Mouse (Mus musculus): ENCODE measurements at regions not wholly inside any gene's neighbourhood (a gene's known extent, or its start where the extent isn't known, plus 50 kb on each side); places are given as distances from the start of the nearest gene placed in this dataset.

GRCm38 (mm10) chr2:173456924-173457623, 65.3 kb upstream of the 1700021F07Rik start:
- H3K9me3 ChIP-seq (ENCODE audit: control insufficient read depth, low read length): no peaks in the 10 kb centered on the region
- H3K4me3 ChIP-seq (ENCODE audit: low read depth, low read length): no peak overlapping the region
- DNase-seq (ENCODE audit: low spot score) (no peak), ATAC-seq (ENCODE audit: insufficient read depth, low FRiP score, low TSS enrichment) (no peak)
- H3K27me3 ChIP-seq (ENCODE audit: control insufficient read depth, insufficient read depth, low read length): no peaks in the 10 kb centered on the region
- 92% methylated on average over 9 of the region's 9 CpGs for WGBS
- no peaks in the 10 kb centered on the region for H3K36me3 ChIP-seq (ENCODE audit: control insufficient read depth, insufficient read depth, low read length)
- no peak overlapping the region for H3K4me2 ChIP-seq (ENCODE audit: low read depth)
- no peak overlapping the region for H3K9ac ChIP-seq (ENCODE audit: low read length)
- H3K4me1 ChIP-seq (ENCODE audit: control insufficient read depth, insufficient read depth, low read length): no peaks in the 10 kb centered on the region
- H3K27ac ChIP-seq (ENCODE audit: low read depth, low read length): no peak overlapping the region

- 92% methylated on average over 18 of the region's 18 CpGs for WGBS
- no peak for DNase-seq (ENCODE audit: low spot score)
These were observed 64.6 kb upstream of the 1700021F07Rik start for GRCm38 (mm10) chr2:173457624-173458320.

GRCm38 (mm10) chr2:173458861-173459260, 63.5 kb upstream of the 1700021F07Rik start:
- DNase-seq (ENCODE audit: low spot score) (no peak), ATAC-seq (ENCODE audit: insufficient read depth, low FRiP score, low TSS enrichment) (no peak)
- Histone ChIP-seq H3K4me2 (ENCODE audit: low read depth) (no peak overlapping the region), H3K4me3 (ENCODE audit: low read depth, low read length) (no peak overlapping the region), H3K36me3 (ENCODE audit: control insufficient read depth, insufficient read depth, low read length) (no peaks in the 10 kb centered on the region), H3K9ac (ENCODE audit: low read length) (no peak overlapping the region), H3K27me3 (ENCODE audit: control insufficient read depth, insufficient read depth, low read length) (no peaks in the 10 kb centered on the region), H3K9me3 (ENCODE audit: control insufficient read depth, low read length) (no peaks in the 10 kb centered on the region), H3K4me1 (ENCODE audit: control insufficient read depth, insufficient read depth, low read length) (no peaks in the 10 kb centered on the region), H3K27ac (ENCODE audit: low read depth, low read length) (no peak overlapping the region)
- 86% methylated on average over 12 of the region's 12 CpGs for WGBS

More at GRCm38 (mm10) chr2:173457624-173458320, 64.6 kb upstream of the 1700021F07Rik start:
- no peaks in the 10 kb centered on the region for H3K27me3 ChIP-seq (ENCODE audit: control insufficient read depth, insufficient read depth, low read length)
- no peaks in the 10 kb centered on the region for H3K9me3 ChIP-seq (ENCODE audit: control insufficient read depth, low read length)
- no peaks in the 10 kb centered on the region for H3K4me1 ChIP-seq (ENCODE audit: control insufficient read depth, insufficient read depth, low read length)
- ATAC-seq (ENCODE audit: insufficient read depth, low FRiP score, low TSS enrichment): no peak
- H3K4me2 ChIP-seq (ENCODE audit: low read depth): no peak overlapping the region
- H3K27ac ChIP-seq (ENCODE audit: low read depth, low read length): no peak overlapping the region
- H3K9ac ChIP-seq (ENCODE audit: low read length): no peak overlapping the region
- H3K36me3 ChIP-seq (ENCODE audit: control insufficient read depth, insufficient read depth, low read length): no peaks in the 10 kb centered on the region
- no peak overlapping the region for H3K4me3 ChIP-seq (ENCODE audit: low read depth, low read length)

GRCm38 (mm10) chr2:173463313-173463712, 59.1 kb upstream of the 1700021F07Rik start:
- no peak for ATAC-seq (ENCODE audit: insufficient read depth, low FRiP score, low TSS enrichment)
- H3K4me1 ChIP-seq (ENCODE audit: control insufficient read depth, insufficient read depth, low read length): no peaks in the 10 kb centered on the region
- no peaks in the 10 kb centered on the region for H3K9me3 ChIP-seq (ENCODE audit: control insufficient read depth, low read length)
- 96% methylated on average over 9 of the region's 9 CpGs for WGBS
- H3K36me3 ChIP-seq (ENCODE audit: control insufficient read depth, insufficient read depth, low read length): no peaks in the 10 kb centered on the region
- no peak overlapping the region for H3K27ac ChIP-seq (ENCODE audit: low read depth, low read length)
- no peak overlapping the region for H3K4me2 ChIP-seq (ENCODE audit: low read depth)
- DNase-seq (ENCODE audit: low spot score): no peak
- H3K9ac ChIP-seq (ENCODE audit: low read length): no peak overlapping the region
- no peak overlapping the region for H3K4me3 ChIP-seq (ENCODE audit: low read depth, low read length)
- H3K27me3 ChIP-seq (ENCODE audit: control insufficient read depth, insufficient read depth, low read length): no peaks in the 10 kb centered on the region

GRCm38 (mm10) chr2:173464562-173464961, 57.8 kb upstream of the 1700021F07Rik start:
- H3K27ac ChIP-seq (ENCODE audit: low read depth, low read length): no peak overlapping the region
- 92% methylated on average over 2 of the region's 2 CpGs for WGBS
- no peaks in the 10 kb centered on the region for H3K9me3 ChIP-seq (ENCODE audit: control insufficient read depth, low read length)
- DNase-seq (ENCODE audit: low spot score): no peak
- H3K4me3 ChIP-seq (ENCODE audit: low read depth, low read length): no peak overlapping the region
- no peak for ATAC-seq (ENCODE audit: insufficient read depth, low FRiP score, low TSS enrichment)
- H3K27me3 ChIP-seq (ENCODE audit: control insufficient read depth, insufficient read depth, low read length): no peaks in the 10 kb centered on the region
- H3K9ac ChIP-seq (ENCODE audit: low read length): no peak overlapping the region
- no peaks in the 10 kb centered on the region for H3K36me3 ChIP-seq (ENCODE audit: control insufficient read depth, insufficient read depth, low read length)
- H3K4me2 ChIP-seq (ENCODE audit: low read depth): no peak overlapping the region
- H3K4me1 ChIP-seq (ENCODE audit: control insufficient read depth, insufficient read depth, low read length): no peaks in the 10 kb centered on the region

- H3K4me2 ChIP-seq (ENCODE audit: low read depth): no peak overlapping the region
- H3K4me1 ChIP-seq (ENCODE audit: control insufficient read depth, insufficient read depth, low read length): no peaks in the 10 kb centered on the region
- ATAC-seq (ENCODE audit: insufficient read depth, low FRiP score, low TSS enrichment) (no peak), DNase-seq (ENCODE audit: low spot score) (no peak)
- no peak overlapping the region for H3K27ac ChIP-seq (ENCODE audit: low read depth, low read length)
- no peaks in the 10 kb centered on the region for H3K9me3 ChIP-seq (ENCODE audit: control insufficient read depth, low read length)
- H3K9ac ChIP-seq (ENCODE audit: low read length): no peak overlapping the region
- no peak overlapping the region for H3K4me3 ChIP-seq (ENCODE audit: low read depth, low read length)
- 75% methylated on average over 6 of the region's 6 CpGs for WGBS
- H3K36me3 ChIP-seq (ENCODE audit: control insufficient read depth, insufficient read depth, low read length): no peaks in the 10 kb centered on the region
- no peaks in the 10 kb centered on the region for H3K27me3 ChIP-seq (ENCODE audit: control insufficient read depth, insufficient read depth, low read length)
These were observed 57.3 kb upstream of the 1700021F07Rik start for GRCm38 (mm10) chr2:173465006-173465620.

GRCm38 (mm10) chr2:173468136-173468535, 54.2 kb upstream of the 1700021F07Rik start:
- no peak for ATAC-seq (ENCODE audit: insufficient read depth, low FRiP score, low TSS enrichment)
- H3K9ac ChIP-seq (ENCODE audit: low read length): no peak overlapping the region
- no peak overlapping the region for H3K27ac ChIP-seq (ENCODE audit: low read depth, low read length)
- H3K27me3 ChIP-seq (ENCODE audit: control insufficient read depth, insufficient read depth, low read length): no peaks in the 10 kb centered on the region
- 89% methylated on average over 3 of the region's 3 CpGs for WGBS
- no peaks in the 10 kb centered on the region for H3K4me1 ChIP-seq (ENCODE audit: control insufficient read depth, insufficient read depth, low read length)
- no peaks in the 10 kb centered on the region for H3K36me3 ChIP-seq (ENCODE audit: control insufficient read depth, insufficient read depth, low read length)
- H3K4me3 ChIP-seq (ENCODE audit: low read depth, low read length): no peak overlapping the region
- DNase-seq (ENCODE audit: low spot score): no peak
- no peaks in the 10 kb centered on the region for H3K9me3 ChIP-seq (ENCODE audit: control insufficient read depth, low read length)
- no peak overlapping the region for H3K4me2 ChIP-seq (ENCODE audit: low read depth)

- Histone ChIP-seq H3K27ac (ENCODE audit: low read depth, low read length) (no peak overlapping the region), H3K4me3 (ENCODE audit: low read depth, low read length) (no peak overlapping the region), H3K4me2 (ENCODE audit: low read depth) (no peak overlapping the region), H3K4me1 (ENCODE audit: control insufficient read depth, insufficient read depth, low read length) (no peaks in the 10 kb centered on the region), H3K27me3 (ENCODE audit: control insufficient read depth, insufficient read depth, low read length) (no peaks in the 10 kb centered on the region), H3K9ac (ENCODE audit: low read length) (no peak overlapping the region), H3K36me3 (ENCODE audit: control insufficient read depth, insufficient read depth, low read length) (no peaks in the 10 kb centered on the region), H3K9me3 (ENCODE audit: control insufficient read depth, low read length) (no peaks in the 10 kb centered on the region)
- ATAC-seq (ENCODE audit: insufficient read depth, low FRiP score, low TSS enrichment): no peak
- DNase-seq (ENCODE audit: low spot score): no peak
- 76% methylated on average over 7 of the region's 7 CpGs for WGBS
These were observed 52.6 kb upstream of the 1700021F07Rik start for GRCm38 (mm10) chr2:173469756-173470155.

Data from neural tube, embryonic 11.5 days (tissue).